Mouse (Mus musculus): ENCODE results near the gene Bpi.

GRCm38 (mm10) chr2:158236698-158237097 is 21.2 kb upstream of the Bpi start:
- no peak for TF ChIP-seq CTCF (IDR thresholded peaks at IDR 0.05)
- TF ChIP-seq EP300 (IDR thresholded peaks at IDR 0.05), result no peak

Measured in lung, postnatal 0 days (tissue).